Mouse (Mus musculus) CH12.LX (cell line): ENCODE results near the gene Vmn2r101.

Source experiments
- CTCF ChIP-seq, 2 experiments: IDR thresholded peaks in 1 of 2; conservative IDR thresholded peaks in 1 of 2; 2 replicates each; pipeline ENCODE4 v1.5.1; 2011 to 2012; ENCODE audit warnings: low read depth in 2 of 2, low read length in 2 of 2, improper control_type of control experiment in 1 of 2, inconsistent platforms in 1 of 2, mild to moderate bottlenecking in 1 of 2, moderate library complexity in 1 of 2
- ETS1 ChIP-seq: conservative IDR thresholded peaks from 2 replicates; pipeline ENCODE4 v1.6.1; 2012; ENCODE audit warnings: low read depth, mild to moderate bottlenecking, inconsistent platforms, low read length, improper control_type of control experiment, moderate library complexity
- IRF4 ChIP-seq: IDR thresholded peaks from 2 replicates; pipeline ENCODE4 v1.6.1; 2014; ENCODE audit warnings: low read depth, mild to moderate bottlenecking, inconsistent platforms, low read length, improper control_type of control experiment
- POLR2A ChIP-seq: IDR thresholded peaks from 2 replicates; pipeline ENCODE4 v1.6.1; 2011; ENCODE audit warnings: low read depth, mild to moderate bottlenecking, improper control_type of control experiment, low read length
- USF1 ChIP-seq: IDR thresholded peaks from 2 replicates; pipeline ENCODE4 v1.6.1; 2014; ENCODE audit warnings: low read depth, mild to moderate bottlenecking, inconsistent platforms, low read length, improper control_type of control experiment
- ZC3H11A ChIP-seq: IDR thresholded peaks from 2 replicates; pipeline ENCODE4 v1.6.1; 2012; ENCODE audit warnings: low read depth, mild to moderate bottlenecking, inconsistent platforms, low read length, improper control_type of control experiment

DNA sequence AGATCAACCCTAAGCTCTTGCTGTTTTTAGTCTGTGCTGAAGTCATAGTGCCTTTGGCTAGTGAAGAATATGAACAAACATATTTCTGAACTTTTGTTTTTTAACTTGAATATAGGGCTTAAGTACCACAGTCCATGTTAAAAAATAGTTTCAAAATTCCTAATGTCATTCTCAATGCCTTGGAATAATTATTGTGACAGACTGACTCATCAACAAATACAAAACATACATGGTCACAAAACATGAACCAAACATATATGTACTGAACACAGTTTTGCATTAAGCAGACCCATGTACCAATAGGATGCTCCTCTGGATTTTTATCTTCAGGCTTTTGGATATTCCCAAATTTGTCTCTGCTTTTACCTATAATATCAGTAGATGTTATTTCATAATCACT lies at the start of gene Vmn2r101:
- TF ChIP-seq CTCF (conservative IDR thresholded peaks at IDR 0.05 in 1 of 2, IDR thresholded peaks at IDR 0.05 in 1 of 2; ENCODE audit: low read depth in 2 of 2, low read length in 2 of 2), result no peak
- no peak for TF ChIP-seq ETS1
- no peak for TF ChIP-seq POLR2A
- no peak for TF ChIP-seq IRF4
- TF ChIP-seq ZC3H11A, result no peak
- TF ChIP-seq USF1, result no peak
